Mouse (Mus musculus): ENCODE data around the gene Nkd1.

The Nkd1 gene

DNA sequence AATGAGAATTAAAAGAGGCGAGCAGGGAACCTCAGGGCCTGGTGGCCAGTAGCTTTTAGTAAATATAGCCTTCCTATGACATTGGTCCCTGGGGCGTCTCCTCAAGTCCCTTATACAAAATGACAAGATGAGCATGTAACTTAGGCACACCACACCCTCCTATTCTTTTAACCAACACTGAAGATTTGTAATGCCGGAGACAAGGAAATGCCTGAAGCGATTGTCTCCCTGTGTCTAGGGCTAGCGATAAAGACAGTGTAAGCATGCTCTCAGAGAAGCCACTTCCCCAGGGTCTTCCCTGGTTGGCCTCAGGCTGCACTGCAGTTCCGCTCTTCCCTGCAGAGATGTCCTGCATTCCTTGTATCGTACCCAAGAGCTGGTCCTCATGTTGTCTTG is 17.8 kb downstream of the Nkd1 start:
- no peak for DNase-seq

DNA sequence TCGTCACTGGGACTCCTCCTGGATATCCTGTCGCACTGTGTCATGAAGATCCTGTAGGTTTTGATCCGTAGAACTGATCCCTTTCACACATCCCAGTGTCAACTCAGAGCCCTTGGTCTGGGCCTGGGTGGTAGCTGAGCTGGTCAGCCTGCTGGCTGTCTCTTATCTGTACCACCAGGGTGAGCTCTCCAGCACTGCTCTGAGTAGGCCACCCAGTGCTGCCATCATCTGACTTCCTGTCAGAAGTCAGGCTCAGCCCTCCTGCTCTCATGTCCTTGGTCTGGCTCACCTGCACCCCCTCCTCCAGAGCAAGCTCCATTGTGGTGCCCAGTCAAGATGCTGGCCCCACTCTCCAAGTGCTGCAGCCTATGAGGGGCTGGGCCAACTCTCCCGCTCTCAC is 18.8 kb downstream of the Nkd1 start:
- DNase-seq = no peak

DNA sequence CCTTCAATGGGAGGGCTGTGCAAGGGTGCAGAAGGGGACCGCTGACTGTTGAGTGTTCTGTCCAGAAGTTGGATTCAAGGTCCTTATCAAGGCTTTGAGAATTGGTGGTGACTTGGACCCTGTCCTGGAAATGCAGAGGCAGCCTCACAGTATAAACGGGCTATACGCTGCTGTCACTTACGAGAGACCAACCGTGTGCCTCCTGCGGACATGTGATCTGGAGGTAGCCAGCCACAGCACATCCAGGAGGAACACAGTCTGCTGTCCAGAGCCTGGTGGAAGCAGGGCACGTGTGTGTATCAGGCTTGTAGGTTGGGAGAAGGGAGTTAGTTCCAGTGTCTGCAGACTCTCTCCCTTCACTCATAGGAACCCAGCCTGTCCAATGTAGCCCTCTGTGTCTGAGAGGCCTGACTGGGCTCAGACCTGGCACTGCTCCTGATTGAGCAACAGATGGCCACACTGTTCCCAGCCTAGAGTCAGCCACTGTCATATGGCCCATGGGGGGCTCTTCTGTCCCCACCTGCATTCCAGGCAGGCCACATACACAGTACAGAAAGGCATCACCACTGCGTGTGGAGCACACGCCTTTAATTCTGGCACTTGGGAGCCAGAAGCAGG is 21.6 kb downstream of the Nkd1 start:
- DNase-seq = no peak

DNA sequence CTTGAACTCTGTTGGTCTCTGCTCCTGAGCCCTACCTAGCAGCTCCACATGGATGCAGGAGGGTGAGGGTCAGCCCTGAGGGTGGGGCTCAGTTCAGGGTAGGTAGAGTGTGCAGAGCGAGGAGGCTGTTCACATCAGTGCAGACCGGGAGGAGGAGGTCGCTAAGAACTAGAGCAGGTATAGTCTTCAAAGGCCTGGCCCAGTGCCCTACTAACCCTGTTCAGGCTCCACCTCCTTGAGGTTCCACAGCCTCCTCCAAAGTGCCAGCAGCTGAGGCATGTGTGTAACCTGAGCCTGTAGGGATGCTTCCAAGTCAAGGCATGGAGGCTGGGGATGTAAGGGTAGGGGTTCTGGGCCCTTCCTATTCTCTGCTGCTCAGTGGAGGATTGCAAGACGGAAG is 23.5 kb downstream of the Nkd1 start:
- DNase-seq = no peak

DNA sequence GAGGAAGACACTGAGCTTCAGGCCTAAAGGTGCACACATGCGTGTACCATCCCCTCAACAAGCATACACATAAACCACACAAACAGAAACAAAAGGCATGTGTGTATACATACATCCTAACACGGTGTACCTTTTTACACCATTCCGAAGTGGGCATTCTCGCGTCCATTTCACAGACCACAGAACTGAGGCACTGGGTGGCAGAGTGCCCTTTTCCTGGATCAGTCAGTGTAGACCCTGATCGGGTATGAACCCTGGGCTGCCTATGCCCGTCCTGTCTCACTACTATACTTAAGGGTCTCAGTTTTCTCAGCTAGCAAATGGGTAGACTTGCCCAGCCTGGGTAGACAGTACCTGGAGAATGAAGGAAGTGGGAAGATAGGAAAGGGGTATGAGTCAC is 24.3 kb downstream of the Nkd1 start:
- no peak for DNase-seq

DNA sequence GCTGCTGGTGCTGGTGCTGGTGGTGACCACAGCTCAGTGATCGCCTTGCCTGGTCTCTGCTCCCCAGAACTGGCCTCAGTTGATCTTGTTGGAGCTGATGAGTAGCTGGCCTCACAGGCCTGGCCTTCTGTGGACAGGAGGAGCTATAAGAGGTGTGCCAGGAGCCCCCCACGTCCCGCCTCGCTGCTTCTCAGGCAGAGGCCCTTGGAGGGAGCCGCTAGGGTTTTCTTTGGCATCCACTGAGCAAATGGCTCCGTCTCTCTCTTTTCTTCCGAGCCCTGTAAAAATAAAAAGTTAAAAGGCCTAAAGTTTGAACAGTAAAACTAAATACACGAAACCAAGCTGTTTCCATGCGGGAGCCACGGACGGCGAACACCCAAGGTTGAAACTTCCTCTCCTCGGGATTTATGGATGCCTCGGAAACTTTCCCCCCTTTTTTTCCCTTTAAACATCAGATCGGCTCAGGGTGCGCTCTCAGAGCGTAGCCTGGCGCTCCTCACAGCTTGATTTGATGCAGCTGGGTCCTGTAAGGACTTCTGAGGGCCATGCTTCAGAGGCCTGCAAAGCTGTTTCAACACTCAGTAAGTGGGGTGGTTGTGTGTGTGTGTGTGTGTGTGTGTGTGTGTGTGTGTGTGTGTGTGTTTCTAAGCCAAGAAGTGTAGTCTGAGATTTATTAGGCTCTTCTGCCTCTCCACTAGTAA is 25.0 kb downstream of the Nkd1 start:
- DNase-seq = no peak

DNA sequence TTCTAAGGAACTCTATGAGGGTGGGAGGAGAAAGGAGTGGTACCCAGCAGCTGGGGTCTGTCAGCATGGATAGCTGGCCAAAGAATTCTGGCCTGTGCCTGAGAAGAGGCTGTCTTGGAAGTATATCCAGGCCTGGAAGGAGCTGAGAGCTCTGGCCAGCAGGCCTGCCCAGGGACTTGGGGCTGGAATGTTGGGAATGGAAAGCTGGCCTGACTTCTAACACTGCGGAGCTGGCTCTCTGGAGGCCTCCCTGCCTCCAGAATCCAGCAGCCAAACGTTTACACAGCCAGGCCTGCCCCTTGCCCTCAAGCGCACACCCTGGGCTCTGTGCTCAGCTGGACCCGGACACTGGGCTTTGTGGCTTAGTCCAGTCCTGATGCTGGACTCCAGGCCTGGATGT is 34.5 kb downstream of the Nkd1 start:
- no peak for DNase-seq

DNA sequence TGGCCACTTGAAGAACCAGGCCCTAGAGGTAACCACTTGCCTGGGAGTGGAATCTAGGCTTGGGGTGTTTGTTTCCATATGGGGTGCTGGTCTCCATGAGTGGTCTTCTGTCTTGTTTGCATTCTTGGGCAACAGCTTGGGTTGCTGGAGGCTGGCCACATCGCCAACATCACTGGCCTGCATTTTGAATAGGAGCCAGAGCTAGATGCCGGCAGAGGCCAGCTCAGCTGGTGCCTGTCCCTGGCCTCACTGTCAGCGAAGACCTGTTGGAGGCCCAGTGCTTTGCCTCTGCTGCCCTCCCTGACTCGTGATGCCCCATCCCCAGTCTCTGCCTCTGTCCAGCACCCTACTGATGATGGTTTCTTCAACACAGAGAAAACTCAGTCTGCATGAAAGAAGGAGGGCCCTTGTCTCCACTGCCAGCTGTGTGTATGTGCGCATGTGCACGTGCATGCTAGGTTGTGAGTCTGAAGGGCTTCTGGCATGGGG is 38.9 kb downstream of the Nkd1 start:
- DNase-seq = no peak

DNA sequence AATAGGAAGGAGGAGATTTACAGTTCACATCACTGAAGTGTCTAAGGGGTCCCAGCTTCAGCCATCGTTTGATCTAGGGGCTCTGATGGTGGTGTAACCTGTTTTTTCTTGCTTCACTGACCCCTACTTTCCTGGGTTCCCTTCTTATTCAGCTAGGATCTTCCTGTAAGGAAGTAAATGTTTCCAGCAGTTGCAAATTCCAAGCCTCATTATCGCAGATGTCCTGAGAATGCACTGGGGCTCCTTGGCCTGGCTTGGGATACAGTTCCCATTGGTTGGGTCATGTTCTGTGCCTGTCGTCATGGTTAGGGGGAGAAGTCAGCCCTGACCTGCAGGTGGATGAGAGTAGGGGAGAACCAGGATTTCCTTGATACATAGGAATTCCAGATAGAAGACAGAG is 40.2 kb downstream of the Nkd1 start:
- no peak for DNase-seq

DNA sequence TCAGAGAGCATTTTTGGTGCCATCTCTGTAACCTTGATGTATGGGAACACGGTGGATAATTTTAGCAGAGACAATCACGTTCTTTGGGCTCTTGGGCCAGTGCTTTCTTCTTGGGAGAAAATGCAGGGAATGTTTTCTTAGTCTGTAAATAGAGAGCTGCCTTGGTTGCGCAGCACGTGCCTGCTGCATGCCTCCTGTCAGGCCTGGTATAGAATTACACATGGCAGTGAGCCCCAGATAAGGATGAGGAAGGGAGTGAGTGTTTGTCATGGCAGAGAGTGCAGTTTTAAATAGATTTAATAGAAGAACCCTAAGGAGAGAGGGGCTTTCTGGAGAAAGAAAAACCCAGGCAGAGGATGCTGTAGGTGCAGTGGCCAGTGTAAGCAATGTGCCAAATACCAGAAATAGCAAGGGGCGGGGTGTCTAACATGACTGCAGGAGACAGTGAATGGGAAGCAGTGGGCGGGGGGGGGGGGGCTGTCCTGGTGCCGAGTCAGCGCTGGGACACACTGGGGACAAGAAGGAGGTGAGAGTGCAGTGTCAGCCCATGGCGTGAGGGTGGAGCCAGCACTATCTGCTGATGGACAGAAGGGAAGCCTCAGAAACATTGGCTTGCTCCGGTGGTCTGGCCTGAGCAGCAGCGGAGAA is 43.2 kb downstream of the Nkd1 start:
- no peak for DNase-seq

DNA sequence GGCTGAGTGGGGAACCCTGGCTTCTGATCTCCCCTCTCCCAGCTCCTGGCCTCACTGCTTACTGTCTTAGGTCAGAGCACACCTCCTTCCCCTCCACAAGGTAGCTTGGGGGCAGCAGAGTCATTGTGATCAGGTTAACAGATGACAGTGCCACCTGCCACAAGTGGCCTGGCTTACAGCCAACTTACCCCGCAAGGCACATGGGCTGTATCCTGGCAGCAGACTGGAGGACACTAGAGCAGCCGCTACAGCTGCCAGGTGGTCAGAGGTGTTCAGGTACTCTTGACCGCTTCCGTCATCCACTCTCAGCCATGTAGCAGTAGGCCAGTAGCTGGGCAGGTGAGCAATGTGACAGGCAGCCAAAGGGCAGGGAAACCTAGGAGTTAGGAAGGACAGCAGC is 45.0 kb downstream of the Nkd1 start:
- DNase-seq = no peak

DNA sequence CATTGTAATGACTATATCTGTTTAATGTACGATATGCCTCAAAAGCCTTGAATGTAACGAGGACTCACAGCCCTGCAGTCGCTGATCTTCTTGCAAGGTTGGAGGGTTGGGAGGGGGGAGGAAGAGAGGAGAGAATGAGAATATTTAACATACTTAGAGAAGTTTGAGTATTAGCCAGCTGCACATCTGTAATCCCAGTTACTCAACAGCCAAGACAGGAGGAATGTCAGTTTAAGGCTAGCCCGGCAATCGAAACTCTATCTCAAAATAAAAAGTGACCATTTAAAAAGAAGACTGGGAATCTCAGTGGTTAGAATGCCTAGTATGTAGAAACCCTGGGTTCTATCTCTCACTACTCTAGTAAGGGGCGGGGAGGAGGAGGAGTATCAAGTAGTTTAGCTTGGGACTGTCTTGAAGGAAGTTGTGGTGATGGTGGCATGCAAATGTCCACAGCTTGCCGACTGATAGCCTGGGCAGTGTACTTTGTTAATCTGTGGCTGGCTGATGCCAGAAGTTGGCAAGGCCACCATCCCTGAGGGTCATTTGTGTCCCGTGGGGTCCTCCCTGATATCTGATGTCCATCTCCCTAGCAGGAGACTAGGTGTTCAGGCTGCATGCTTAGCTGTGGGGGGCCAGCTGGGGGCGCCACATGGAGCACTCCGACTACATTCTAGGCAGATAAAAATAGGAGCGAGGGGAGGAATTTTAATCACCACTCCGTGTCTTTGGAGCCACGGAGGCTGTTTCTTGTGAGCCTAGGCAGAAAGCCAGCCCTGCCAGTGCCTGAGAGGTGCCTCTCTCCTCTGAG is 46.4 kb downstream of the Nkd1 start:
- peak; percentile 77 for DNase-seq

DNA sequence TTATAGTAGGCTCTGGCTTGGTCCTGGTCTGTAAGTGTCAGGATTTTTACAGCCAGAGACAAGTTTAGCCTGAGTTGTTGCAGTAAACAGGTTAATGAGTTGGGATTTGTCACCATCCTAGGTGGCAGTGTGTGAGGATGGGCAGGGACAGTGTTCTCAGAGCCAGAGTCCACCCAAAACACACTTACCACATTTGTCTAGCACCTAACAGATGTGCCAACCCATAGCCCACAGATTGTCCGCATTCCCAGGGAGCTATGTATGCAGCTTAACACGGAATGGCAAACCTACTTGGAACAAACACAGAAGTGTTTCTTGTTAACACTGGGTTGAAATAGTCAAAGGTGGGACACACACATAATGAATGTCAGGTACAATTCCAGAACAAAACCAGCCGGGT is 47.1 kb downstream of the Nkd1 start:
- no peak for DNase-seq

DNA sequence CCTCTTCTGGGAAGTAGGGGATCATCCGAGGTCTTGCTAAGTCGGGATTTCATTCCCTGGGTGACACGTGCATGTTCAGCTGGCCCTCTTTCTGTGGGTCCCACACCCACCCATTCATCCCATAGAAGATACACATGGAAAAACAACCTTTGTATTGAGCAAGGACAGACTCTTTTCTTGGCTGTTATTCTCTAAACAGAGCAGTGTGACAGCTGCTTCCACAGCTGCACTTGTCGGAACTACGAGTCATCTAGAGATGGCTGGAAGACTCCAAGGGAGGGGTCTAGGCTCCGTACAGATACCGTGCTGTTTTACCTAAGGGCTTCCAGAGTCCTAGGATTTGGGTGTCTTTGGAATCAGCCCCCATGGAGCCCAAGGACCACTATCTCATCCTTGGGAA is 48.2 kb downstream of the Nkd1 start:
- DNase-seq = no peak

DNA sequence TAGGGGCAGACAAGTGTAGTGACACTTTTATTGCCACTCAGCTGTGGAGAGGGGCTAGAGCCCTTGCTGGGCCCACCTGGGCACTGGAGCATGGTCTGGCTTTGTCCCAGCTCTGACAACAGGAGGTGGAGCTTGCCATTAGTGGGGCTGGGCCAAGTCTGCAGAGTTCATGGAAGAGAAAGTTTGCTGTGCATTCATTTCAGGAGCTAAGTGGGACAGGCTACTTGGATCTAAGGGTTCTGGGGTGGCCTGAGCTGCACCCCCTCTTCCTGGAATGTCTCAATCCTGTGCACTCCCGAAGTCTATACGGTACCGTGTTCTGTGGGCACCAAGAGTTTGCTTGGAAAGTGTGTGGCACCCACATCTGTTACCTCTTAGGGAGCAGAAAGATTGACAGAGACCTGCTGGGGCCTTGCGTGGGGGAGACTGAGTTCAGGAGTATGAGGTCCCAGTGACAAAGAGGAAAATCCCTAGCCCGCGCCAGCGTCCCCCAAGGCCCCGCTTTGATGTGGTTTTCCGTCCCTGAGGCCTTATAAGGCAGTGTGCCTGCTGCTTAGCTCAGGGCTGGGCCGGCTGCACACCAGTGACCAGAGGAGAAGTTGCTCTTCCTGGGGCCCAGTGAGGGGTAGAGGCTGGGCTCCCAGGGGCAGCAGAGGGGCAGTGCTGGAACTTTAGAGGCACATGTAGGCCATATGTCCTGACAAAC is 49.3 kb downstream of the Nkd1 start:
- no peak for DNase-seq

DNA sequence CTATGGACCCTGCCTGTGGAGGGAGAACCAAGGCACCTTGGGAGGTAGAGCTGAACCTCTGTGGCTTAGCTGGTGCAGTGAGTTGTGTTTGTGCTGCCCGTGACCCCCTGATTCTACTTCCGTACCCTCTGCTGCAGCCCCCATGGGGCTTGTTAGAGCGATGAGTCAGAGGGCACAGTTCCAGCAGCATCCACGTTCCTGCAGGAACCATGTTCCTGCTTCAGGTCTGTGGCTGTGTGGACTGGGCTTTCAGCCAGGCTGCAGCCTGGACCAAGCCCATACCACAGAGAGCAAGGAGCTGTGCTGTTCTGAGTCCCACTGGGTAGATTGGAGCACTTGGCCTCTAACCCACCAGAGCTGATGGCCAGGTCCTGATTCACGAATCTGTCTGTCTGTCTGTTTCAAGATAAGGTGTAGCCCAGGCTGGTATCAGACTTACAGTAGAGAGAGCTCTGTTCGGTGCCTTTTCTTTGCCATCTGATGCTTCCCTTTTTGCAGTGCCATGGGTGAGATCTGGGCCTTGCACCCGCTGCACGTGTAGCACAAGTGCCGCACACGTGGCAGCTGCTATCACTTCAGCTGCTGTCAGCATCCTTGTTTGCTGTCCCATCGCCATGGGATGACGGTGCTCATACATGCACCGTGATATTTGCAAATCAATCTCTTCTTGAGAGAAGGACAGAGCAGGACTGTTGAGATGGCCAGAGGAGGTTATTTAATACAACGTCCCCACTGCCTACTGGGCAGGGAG is 50.5 kb downstream of the Nkd1 start:
- no peak for DNase-seq

DNA sequence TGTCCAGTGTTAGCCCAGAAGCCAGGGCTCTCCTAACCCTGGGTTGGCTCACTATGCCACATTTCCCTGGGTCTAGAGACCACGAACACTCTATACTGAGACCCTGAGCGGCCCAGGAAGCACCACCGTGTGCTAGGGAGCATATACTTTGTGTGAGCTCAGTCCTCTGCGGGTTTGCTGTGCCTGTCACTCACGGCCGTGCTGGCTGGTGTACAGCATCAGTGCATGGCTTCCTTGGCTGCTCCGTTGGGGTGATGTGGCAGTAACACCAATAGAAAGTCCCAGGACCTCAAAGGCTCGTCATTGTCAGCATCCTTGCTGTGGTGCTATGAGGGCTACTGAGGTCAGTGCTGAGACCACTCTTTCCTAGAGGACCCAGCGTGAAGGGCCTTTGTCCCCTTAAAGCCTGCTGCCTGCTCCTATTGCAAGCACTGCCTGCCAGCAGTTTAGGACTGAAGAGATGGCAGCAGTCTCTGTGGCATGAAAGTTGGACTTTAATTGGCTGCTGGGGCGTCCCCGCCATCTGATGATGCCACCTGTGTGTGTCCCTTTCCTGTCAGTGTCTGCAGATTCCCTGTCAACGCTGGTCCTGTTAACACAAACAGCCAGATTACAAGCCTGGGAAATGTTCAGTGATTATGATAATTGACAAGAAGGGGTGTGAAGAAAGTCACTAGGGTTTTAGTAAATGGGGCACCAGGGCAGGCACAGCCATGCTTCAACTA is 51.2 kb downstream of the Nkd1 start:
- DNase-seq = no peak

DNA sequence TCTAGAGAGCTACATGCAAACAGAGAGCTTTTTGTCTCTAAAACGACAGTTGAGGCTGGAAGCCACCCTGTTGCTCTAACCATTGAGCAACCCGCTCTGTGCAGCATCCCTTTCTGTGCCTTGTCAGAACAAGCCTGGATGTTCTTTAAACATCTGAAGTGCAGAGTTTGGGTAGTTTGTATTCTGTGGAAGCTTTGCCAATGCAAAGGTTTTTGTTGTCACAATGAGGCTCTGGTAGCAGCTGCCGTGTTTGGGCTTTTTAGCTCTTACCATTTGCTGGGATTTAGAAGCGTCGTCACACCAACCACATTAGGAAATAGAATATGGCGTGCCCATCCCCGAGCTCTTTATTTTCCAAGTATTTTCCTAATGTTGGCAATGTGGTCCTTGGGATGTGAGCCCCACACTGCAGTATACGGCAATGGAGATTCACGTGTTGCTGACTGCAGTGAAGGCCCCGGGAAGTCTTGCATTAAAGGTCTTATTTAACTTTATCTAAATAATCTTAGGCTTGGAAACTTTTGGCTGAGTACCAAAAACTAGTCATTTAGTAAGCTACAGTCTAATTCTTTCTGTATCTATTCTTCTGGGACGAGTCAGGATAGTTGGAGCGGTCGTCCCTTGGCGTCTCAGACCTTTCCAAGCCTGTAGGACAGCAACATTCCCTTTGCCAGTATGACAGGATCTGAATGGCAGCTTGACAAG is 51.9 kb downstream of the Nkd1 start:
- DNase-seq = no peak

DNA sequence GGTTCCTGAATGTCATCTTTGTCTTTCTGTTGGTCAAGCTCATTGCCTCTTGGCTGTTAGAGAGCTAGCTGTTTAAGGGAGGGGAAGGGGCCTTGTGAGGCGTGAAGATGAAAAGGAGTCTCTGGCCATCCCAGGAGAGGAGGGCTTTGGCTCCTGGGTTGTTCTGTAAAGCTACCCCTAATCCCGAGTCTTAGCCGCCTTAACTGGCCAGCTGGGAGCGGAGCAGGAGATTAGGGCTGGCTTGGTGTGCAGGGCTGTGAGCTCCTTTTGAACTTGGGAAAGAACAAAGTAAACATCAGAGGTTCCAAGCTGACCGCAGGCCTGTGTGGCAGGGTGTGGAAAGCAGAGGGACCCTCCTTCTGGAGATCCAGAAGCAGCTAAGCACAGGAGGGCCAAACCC is 53.8 kb downstream of the Nkd1 start:
- no peak for DNase-seq

DNA sequence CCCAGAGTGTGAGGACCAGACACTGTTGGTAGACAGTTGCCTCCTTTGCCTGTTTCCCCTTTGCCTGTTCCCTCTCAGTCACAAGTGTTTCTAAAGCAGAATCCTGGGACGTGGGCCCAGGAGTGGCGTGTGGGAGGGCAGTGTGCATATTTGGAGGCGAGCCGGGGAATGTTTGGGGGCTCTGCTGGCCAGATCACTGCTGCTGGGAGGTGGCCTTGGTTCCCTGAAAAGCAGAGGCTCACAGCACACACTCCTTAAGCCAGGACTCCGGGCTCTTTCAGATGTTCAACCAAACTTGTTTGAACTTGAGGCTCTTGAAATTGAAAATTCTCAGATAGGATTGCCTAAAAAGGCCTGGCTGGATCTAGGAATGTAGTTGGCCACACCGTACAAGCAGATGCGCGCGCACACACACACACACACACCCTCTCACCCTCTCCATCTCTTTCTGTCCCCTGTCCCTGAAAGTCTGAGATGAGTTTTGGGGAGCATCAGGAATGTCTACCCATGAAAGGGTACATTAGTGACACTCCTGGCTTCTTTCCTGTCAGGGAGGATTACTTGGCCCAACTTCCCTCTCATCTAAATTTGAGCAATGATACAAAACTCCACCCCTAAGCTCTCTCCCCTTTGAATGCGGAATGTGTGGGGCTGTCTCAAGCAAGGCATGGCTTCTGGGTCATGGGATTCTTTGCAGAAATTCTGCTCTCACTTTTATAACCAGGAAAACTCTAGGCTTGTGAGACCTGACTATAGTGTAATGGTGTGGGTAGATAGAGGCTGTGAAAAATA is 55.4 kb downstream of the Nkd1 start:
- peak; percentile 74 for DNase-seq
